Mouse (Mus musculus) neural tube, embryonic 12.5 days (tissue): Measurements from ENCODE around the gene Rarres1. TPM values are rescaled to one million over a fixed set of nuclear protein-coding genes. Genes with fewer than 3 reads are reported as not detected.
A peak's percentile ranks its signal among the peaks of the same experiment; 100 is the strongest.

Source experiments
- ATAC-seq: fragments of 200-750 bp; cut with Nextera tagmentation; 2 replicates; pipeline ENCODE4 v1.8.0; 2017; ENCODE audit warnings: low read depth, mild to moderate bottlenecking, moderate TSS enrichment, moderate library complexity; ENCODE audit not compliant: low FRiP score
- H3K27ac ChIP-seq: fragments of 300-500 bp; sonication (generic); 2 replicates; pipeline ENCODE4 v1.5.1; 2016
- H3K27me3 ChIP-seq: fragments of 300-500 bp; sonication (generic); replicated peaks from 2 replicates; pipeline ENCODE4 v1.6.1; 2016; ENCODE audit warnings: mild to moderate bottlenecking
- H3K36me3 ChIP-seq: fragments of 300-500 bp; sonication (generic); 2 replicates; pipeline ENCODE4 v1.6.1; 2016; ENCODE audit warnings: mild to moderate bottlenecking
- H3K4me1 ChIP-seq: fragments of 300-500 bp; sonication (generic); 2 replicates; pipeline ENCODE4 v1.6.1; 2016
- H3K4me2 ChIP-seq: fragments of 300-500 bp; sonication (generic); replicated peaks from 2 replicates; pipeline ENCODE4 v1.6.1; 2016; ENCODE audit warnings: mild to moderate bottlenecking
- H3K4me3 ChIP-seq: fragments of 300-500 bp; sonication (generic); 2 replicates; pipeline ENCODE4 v1.5.1; 2016
- H3K9ac ChIP-seq: fragments of 300-500 bp; sonication (generic); 2 replicates; pipeline ENCODE4 v1.6.1; 2016; ENCODE audit warnings: mild to moderate bottlenecking
- H3K9me3 ChIP-seq: fragments of 300-500 bp; sonication (generic); 2 replicates; pipeline ENCODE4 v1.6.1; 2016; ENCODE audit warnings: mild to moderate bottlenecking
- WGBS: fragments of 180-500 bp; shearing (Covaris S2); methylation state at CpG from one replicate; pipeline ENCODE4 v1.1.7; 2016; 5-methylcytosine and 5-hydroxymethylcytosine counted together
- polyA plus RNA-seq: library from polyadenylated mRNA; unstranded; fragments of >200 nt; fragmentation: Nextera tagmentation; extraction: Ambion mirVana; gene quantifications from 2 replicates; pipeline ENCODE4 v1.2.1, GENCODE M21; 2016

The Rarres1 gene
- polyA plus RNA-seq, 1 experiment from 2014 or later, result 1.8 TPM

- H3K36me3 ChIP-seq, result no peaks in the 10 kb centered on the region
- H3K27ac ChIP-seq, result no peak overlapping the region
- peak overlapping the region; percentile 100 for H3K4me2 ChIP-seq
- no peaks in the 10 kb centered on the region for H3K9me3 ChIP-seq
- ATAC-seq, result peak; percentile 55
- H3K9ac ChIP-seq, result peak overlapping the region; percentile 74
- H3K4me1 ChIP-seq, result peaks cover 13% of the 10 kb centered on the region
- peaks cover 19% of the 10 kb centered on the region for H3K27me3 ChIP-seq
- 8% methylated on average over 40 of the region's 40 CpGs for WGBS
- H3K4me3 ChIP-seq, result peak overlapping the region; percentile 50
Measured at GRCm38 (mm10) chr3:67514801-67515273, 486 bp downstream of the Rarres1 start.

GRCm38 (mm10) chr3:67512807-67513206 is 2.5 kb downstream of the Rarres1 start:
- Histone ChIP-seq H3K27ac (no peak overlapping the region), H3K4me2 (no peak overlapping the region), H3K36me3 (no peaks in the 10 kb centered on the region), H3K9me3 (no peaks in the 10 kb centered on the region), H3K4me1 (peaks cover 13% of the 10 kb centered on the region), H3K4me3 (no peak overlapping the region), H3K27me3 (peaks cover 15% of the 10 kb centered on the region), H3K9ac (no peak overlapping the region)
- 3% methylated on average over 5 of the region's 5 CpGs for WGBS
- peak; percentile 56 for ATAC-seq

GRCm38 (mm10) chr3:67508216-67508892 is 7.0 kb downstream of the Rarres1 start:
- WGBS, result 87% methylated on average over 10 of the region's 10 CpGs
- Histone ChIP-seq H3K27me3 (no peaks in the 10 kb centered on the region), H3K9me3 (no peaks in the 10 kb centered on the region), H3K9ac (no peak overlapping the region), H3K4me2 (no peak overlapping the region), H3K36me3 (no peaks in the 10 kb centered on the region), H3K4me1 (no peaks in the 10 kb centered on the region), H3K27ac (no peak overlapping the region), H3K4me3 (no peak overlapping the region)
- no peak for ATAC-seq

- ATAC-seq, result no peak
- no peaks in the 10 kb centered on the region for H3K9me3 ChIP-seq
- no peak overlapping the region for H3K4me3 ChIP-seq
- 79% methylated on average over 2 of the region's 2 CpGs for WGBS
- H3K27me3 ChIP-seq, result no peaks in the 10 kb centered on the region
- no peak overlapping the region for H3K27ac ChIP-seq
- no peak overlapping the region for H3K4me2 ChIP-seq
- H3K4me1 ChIP-seq, result no peaks in the 10 kb centered on the region
- H3K9ac ChIP-seq, result no peak overlapping the region
- H3K36me3 ChIP-seq, result no peaks in the 10 kb centered on the region
Measured at GRCm38 (mm10) chr3:67505286-67505685, 10.0 kb downstream of the Rarres1 start.

GRCm38 (mm10) chr3:67503878-67504277 is 11.4 kb downstream of the Rarres1 start:
- H3K27ac ChIP-seq, result no peak overlapping the region
- H3K9ac ChIP-seq, result no peak overlapping the region
- no peaks in the 10 kb centered on the region for H3K9me3 ChIP-seq
- no peaks in the 10 kb centered on the region for H3K4me1 ChIP-seq
- WGBS, result 11% methylated on average over 3 of the region's 3 CpGs
- no peak overlapping the region for H3K4me2 ChIP-seq
- no peak for ATAC-seq
- H3K36me3 ChIP-seq, result no peaks in the 10 kb centered on the region
- no peaks in the 10 kb centered on the region for H3K27me3 ChIP-seq
- no peak overlapping the region for H3K4me3 ChIP-seq

GRCm38 (mm10) chr3:67499406-67499791 is 15.9 kb downstream of the Rarres1 start:
- no peak for ATAC-seq
- 89% methylated on average over 4 of the region's 4 CpGs for WGBS

GRCm38 (mm10) chr3:67498773-67499405 is 16.4 kb downstream of the Rarres1 start:
- no peak overlapping the region for H3K9ac ChIP-seq
- no peaks in the 10 kb centered on the region for H3K4me1 ChIP-seq
- ATAC-seq, result no peak
- H3K4me3 ChIP-seq, result no peak overlapping the region
- no peak overlapping the region for H3K4me2 ChIP-seq
- no peaks in the 10 kb centered on the region for H3K9me3 ChIP-seq
- H3K27ac ChIP-seq, result no peak overlapping the region
- no peaks in the 10 kb centered on the region for H3K27me3 ChIP-seq
- WGBS, result 90% methylated on average over 8 of the region's 8 CpGs
- no peaks in the 10 kb centered on the region for H3K36me3 ChIP-seq

More at GRCm38 (mm10) chr3:67499406-67499791, 15.9 kb downstream of the Rarres1 start:
- no peaks in the 10 kb centered on the region for H3K36me3 ChIP-seq
- H3K27me3 ChIP-seq, result no peaks in the 10 kb centered on the region
- H3K27ac ChIP-seq, result no peak overlapping the region
- H3K9me3 ChIP-seq, result no peaks in the 10 kb centered on the region
- H3K4me1 ChIP-seq, result no peaks in the 10 kb centered on the region
- H3K9ac ChIP-seq, result no peak overlapping the region
- no peak overlapping the region for H3K4me3 ChIP-seq
- H3K4me2 ChIP-seq, result no peak overlapping the region

- H3K4me2 ChIP-seq, result no peak overlapping the region
- H3K9ac ChIP-seq, result no peak overlapping the region
- no peak overlapping the region for H3K27ac ChIP-seq
- no peak overlapping the region for H3K4me3 ChIP-seq
- H3K27me3 ChIP-seq, result no peaks in the 10 kb centered on the region
- no peaks in the 10 kb centered on the region for H3K36me3 ChIP-seq
- no peaks in the 10 kb centered on the region for H3K4me1 ChIP-seq
- WGBS, result 79% methylated on average over 2 of the region's 2 CpGs
- H3K9me3 ChIP-seq, result no peaks in the 10 kb centered on the region
- no peak for ATAC-seq
Measured at GRCm38 (mm10) chr3:67497998-67498397, 17.3 kb downstream of the Rarres1 start.

- no peak overlapping the region for H3K4me2 ChIP-seq
- no peaks in the 10 kb centered on the region for H3K4me1 ChIP-seq
- no peak for ATAC-seq
- 84% methylated on average over 10 of the region's 10 CpGs for WGBS
- no peaks in the 10 kb centered on the region for H3K9me3 ChIP-seq
- no peak overlapping the region for H3K9ac ChIP-seq
- no peak overlapping the region for H3K4me3 ChIP-seq
- H3K27me3 ChIP-seq, result no peaks in the 10 kb centered on the region
- H3K27ac ChIP-seq, result no peak overlapping the region
- no peaks in the 10 kb centered on the region for H3K36me3 ChIP-seq
Measured at GRCm38 (mm10) chr3:67496310-67496709, 19.0 kb downstream of the Rarres1 start.

- 83% methylated on average over 8 of the region's 8 CpGs for WGBS
- no peak for ATAC-seq
Measured at GRCm38 (mm10) chr3:67493132-67493531, 22.2 kb downstream of the Rarres1 start.

GRCm38 (mm10) chr3:67492086-67492869 is 23.0 kb downstream of the Rarres1 start:
- Histone ChIP-seq H3K4me3 (no peak overlapping the region), H3K36me3 (no peaks in the 10 kb centered on the region), H3K4me1 (no peaks in the 10 kb centered on the region), H3K4me2 (no peak overlapping the region), H3K9ac (no peak overlapping the region), H3K27ac (no peak overlapping the region), H3K9me3 (no peaks in the 10 kb centered on the region), H3K27me3 (no peaks in the 10 kb centered on the region)
- no peak for ATAC-seq
- 83% methylated on average over 8 of the region's 8 CpGs for WGBS

More at GRCm38 (mm10) chr3:67493132-67493531, 22.2 kb downstream of the Rarres1 start:
- Histone ChIP-seq H3K4me3 (no peak overlapping the region), H3K36me3 (no peaks in the 10 kb centered on the region), H3K4me2 (no peak overlapping the region), H3K9me3 (no peaks in the 10 kb centered on the region), H3K27me3 (no peaks in the 10 kb centered on the region), H3K9ac (no peak overlapping the region), H3K4me1 (no peaks in the 10 kb centered on the region), H3K27ac (no peak overlapping the region)

GRCm38 (mm10) chr3:67490156-67490555 is 25.2 kb downstream of the Rarres1 start:
- no peak overlapping the region for H3K4me2 ChIP-seq
- no peak for ATAC-seq
- no peak overlapping the region for H3K27ac ChIP-seq
- WGBS, result 53% methylated on average over 4 of the region's 4 CpGs
- no peaks in the 10 kb centered on the region for H3K9me3 ChIP-seq
- H3K9ac ChIP-seq, result no peak overlapping the region
- no peaks in the 10 kb centered on the region for H3K4me1 ChIP-seq
- H3K27me3 ChIP-seq, result no peaks in the 10 kb centered on the region
- H3K4me3 ChIP-seq, result no peak overlapping the region
- no peaks in the 10 kb centered on the region for H3K36me3 ChIP-seq
